Mouse (Mus musculus) thymus, postnatal 10 days (tissue): Measurements from ENCODE around the gene Hamp2.
A peak's percentile ranks its signal among the peaks of the same experiment; 100 is the strongest.

ENCODE experiments used
- DNase-seq, 2 experiments: peaks; one replicate each; pipeline ENCODE4 v3.0.0; 2021; ENCODE audit warnings: low spot score in 2 of 2

The Hamp2 gene

DNA sequence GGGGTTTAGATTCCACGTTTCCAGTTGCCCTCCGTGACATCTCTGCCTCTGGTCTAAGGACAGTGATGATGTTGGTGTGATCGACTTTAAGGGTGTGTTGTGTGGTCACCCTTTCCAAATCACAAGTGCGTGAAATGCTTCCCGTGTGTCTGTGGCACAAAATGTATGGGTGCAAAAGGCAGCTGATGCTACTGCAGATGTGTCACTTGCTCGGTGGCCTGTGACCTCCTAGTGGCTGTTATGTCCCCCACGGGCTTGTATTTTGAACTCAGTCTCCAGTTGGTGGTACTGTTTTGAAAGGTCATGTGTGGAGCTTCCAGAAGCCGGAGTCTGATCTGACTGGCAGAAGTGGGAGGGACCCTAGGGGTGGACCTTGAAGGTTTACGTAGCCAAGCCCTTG is 32.7 kb downstream of the Hamp2 start:
- DNase-seq: no peak

DNA sequence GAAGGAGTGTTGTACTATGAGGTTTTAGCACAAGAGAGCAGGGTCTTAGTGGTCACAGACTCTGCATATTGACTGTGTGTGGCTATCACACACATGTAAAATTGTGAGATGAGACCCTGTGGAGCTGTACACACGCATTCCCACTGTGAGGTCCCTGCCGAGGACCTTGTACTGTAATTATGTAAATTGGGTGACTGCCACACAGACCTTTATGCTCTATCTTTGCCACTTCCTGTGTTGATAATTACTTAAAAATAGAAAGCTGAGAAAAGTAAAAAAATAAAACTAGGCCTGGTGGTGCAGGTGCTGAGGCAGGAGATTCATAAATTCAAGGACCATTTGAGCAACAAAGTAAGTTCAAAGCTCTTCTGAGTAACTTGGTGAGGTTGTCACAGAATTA is 33.8 kb downstream of the Hamp2 start:
- no peak for DNase-seq

DNA sequence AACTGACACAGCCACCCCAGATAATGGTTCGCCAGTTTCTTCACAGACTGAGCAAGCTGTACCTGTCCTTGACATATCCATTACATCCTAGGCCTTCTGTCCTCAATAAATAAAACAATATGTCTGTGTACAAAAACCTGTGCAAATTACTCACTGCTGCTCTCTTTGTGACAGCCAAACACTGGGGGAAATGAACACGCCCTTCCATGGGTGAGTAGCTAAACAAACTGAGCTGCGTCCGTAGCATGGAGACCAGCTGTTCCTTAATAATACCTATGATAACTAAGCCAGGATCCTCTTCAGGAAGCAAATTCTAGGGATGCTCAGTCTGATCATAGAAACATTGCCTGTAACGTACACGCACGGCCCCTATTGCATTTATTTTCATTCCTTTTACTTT is 35.7 kb downstream of the Hamp2 start:
- no peak for DNase-seq

GRCm38 (mm10) chr7:30887568-30888188 is 36.8 kb downstream of the Hamp2 start:
- DNase-seq: no peak

- DNase-seq: no peak
Observed at GRCm38 (mm10) chr7:30886852-30887251, 37.6 kb downstream of the Hamp2 start.

GRCm38 (mm10) chr7:30884047-30884446 is 40.4 kb downstream of the Hamp2 start:
- DNase-seq: no peak

GRCm38 (mm10) chr7:30881367-30881766 is 43.1 kb downstream of the Hamp2 start:
- no peak for DNase-seq

DNA sequence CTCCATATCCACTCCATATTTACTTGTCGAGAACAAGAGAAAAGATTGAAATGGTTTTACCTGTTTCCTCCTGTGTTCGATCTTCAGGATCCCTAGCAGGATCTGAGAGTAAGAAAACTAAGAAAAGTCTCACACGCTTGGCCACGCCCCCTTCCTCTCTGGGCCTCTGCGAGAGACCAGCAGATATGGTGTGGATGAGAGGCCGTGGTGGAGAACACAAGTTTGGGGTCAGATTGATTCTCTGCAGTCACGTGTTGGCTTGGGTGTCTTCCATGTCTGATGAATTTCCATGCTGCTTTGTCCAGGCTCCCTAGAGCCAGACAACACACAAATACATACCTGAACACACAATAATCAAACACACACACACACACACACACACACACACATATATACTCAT is 44.3 kb downstream of the Hamp2 start, which contains the start of gene Cd22:
Gene Cd22 (minus strand): TSS at position 167 of the 400 bp plus-strand sequence.
- no peak for DNase-seq

DNA sequence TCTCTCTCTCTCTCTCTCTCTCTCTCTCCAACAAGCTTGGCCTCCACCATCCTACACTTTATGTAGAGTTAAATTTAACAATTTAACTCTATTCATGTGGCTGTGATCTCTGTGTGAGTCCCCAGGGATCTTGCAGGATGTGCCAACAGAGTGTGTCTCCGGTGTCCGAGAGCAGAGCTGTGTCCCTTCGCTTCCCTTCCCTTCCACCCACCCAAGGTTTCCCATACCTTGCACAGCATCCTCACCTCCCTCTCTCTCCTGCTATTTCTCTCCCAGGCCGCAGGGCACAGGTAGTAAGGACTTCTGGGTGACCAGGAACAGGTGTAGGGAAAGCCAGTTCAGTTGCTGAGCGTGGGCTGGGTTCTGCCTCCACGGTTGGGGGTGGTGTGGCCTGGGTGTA is 45.5 kb downstream of the Hamp2 start:
- no peak for DNase-seq

DNA sequence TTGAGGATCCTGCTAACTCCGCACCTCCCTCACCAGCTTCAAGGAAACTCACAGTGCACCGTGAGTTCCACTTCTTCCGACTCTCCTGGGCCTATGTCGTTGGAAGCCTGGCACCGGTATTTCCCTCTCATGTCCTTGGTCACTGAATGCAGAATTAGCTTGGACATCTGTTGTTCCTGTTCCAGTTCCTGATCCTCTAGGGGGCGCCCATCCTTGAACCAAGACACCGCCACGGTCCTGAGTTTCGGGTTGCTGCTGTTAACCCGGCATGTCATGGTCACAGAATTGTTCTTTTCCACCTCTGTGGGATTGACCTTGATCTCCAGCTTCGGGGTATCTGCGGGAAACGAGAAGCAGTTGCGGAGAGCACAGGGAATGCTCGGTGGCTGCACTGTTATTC is 51.4 kb downstream of the Hamp2 start:
- DNase-seq: peak; percentile 9 to 66
